Mouse (Mus musculus) 3134 (cell line): ENCODE measurements around the gene Tmem19.

Experiments used
- DNase-seq: peaks from one replicate; pipeline ENCODE4 v3.0.0-alpha.2; 2011; ENCODE audit warnings: low spot score; ENCODE audit not compliant: insufficient read length; ENCODE audit errors: extremely low read depth

Tmem19 gene

GRCm38 (mm10) chr10:115313641-115314286, 48.5 kb downstream of the Tmem19 start:
- DNase-seq = no peak

- no peak for DNase-seq
These were observed 49.6 kb downstream of the Tmem19 start for GRCm38 (mm10) chr10:115312732-115313131.

GRCm38 (mm10) chr10:115312194-115312593, 50.1 kb downstream of the Tmem19 start:
- no peak for DNase-seq

- no peak for DNase-seq
These were observed 50.9 kb downstream of the Tmem19 start for GRCm38 (mm10) chr10:115311263-115311965.

- DNase-seq = no peak
These were observed 53.1 kb downstream of the Tmem19 start for GRCm38 (mm10) chr10:115309191-115309590.

- no peak for DNase-seq
These were observed 54.9 kb downstream of the Tmem19 start for GRCm38 (mm10) chr10:115307331-115307875.

- DNase-seq = no peak
These were observed 63.6 kb downstream of the Tmem19 start for GRCm38 (mm10) chr10:115298683-115299082.

- DNase-seq = no peak
These were observed 64.7 kb downstream of the Tmem19 start for GRCm38 (mm10) chr10:115297582-115297981.

GRCm38 (mm10) chr10:115296401-115296935, 65.8 kb downstream of the Tmem19 start:
- DNase-seq = no peak

GRCm38 (mm10) chr10:115295162-115295561, 67.1 kb downstream of the Tmem19 start:
- no peak for DNase-seq

GRCm38 (mm10) chr10:115294715-115295114, 67.6 kb downstream of the Tmem19 start:
- no peak for DNase-seq

GRCm38 (mm10) chr10:115293946-115294345, 68.4 kb downstream of the Tmem19 start:
- no peak for DNase-seq

GRCm38 (mm10) chr10:115290671-115291070, 71.6 kb downstream of the Tmem19 start:
- no peak for DNase-seq
